Mouse (Mus musculus) midbrain, embryonic 12.5 days (tissue): Measurements from ENCODE around the gene Dtx2. TPM values are rescaled to one million over a fixed set of nuclear protein-coding genes. Genes with fewer than 3 reads are reported as not detected.
"Not testable (repeated sequence)": the region's sequence is repeated elsewhere in the genome, so short reads cannot be mapped to it uniquely, and the experiment has no call there.

Experiments used
- ATAC-seq: fragments of 200-750 bp; cut with Nextera tagmentation; 2 replicates; pipeline ENCODE4 v1.8.0; 2017; ENCODE audit warnings: low read depth, moderate TSS enrichment, moderate library complexity; ENCODE audit not compliant: low FRiP score
- H3K27ac ChIP-seq: fragments of 300-500 bp; sonication (generic); replicated peaks from 2 replicates; pipeline ENCODE4 v1.5.1; 2016; ENCODE audit warnings: mild to moderate bottlenecking
- H3K27me3 ChIP-seq: fragments of 300-500 bp; sonication (generic); 2 replicates; pipeline ENCODE4 v1.6.1; 2016; ENCODE audit warnings: mild to moderate bottlenecking
- H3K36me3 ChIP-seq: fragments of 300-500 bp; sonication (generic); 2 replicates; pipeline ENCODE4 v1.6.1; 2016
- H3K4me1 ChIP-seq: fragments of 300-500 bp; sonication (generic); 2 replicates; pipeline ENCODE4 v1.6.1; 2016
- H3K4me2 ChIP-seq: fragments of 300-500 bp; sonication (generic); replicated peaks from 2 replicates; pipeline ENCODE4 v1.6.1; 2016; ENCODE audit warnings: mild to moderate bottlenecking, moderate library complexity
- H3K4me3 ChIP-seq: fragments of 300-500 bp; sonication (generic); 2 replicates; pipeline ENCODE4 v1.5.1; 2016; ENCODE audit warnings: mild to moderate bottlenecking
- H3K9ac ChIP-seq: fragments of 300-500 bp; sonication (generic); replicated peaks from 2 replicates; pipeline ENCODE4 v1.6.1; 2016; ENCODE audit warnings: mild to moderate bottlenecking, moderate library complexity
- H3K9me3 ChIP-seq: fragments of 300-500 bp; sonication (generic); 2 replicates; pipeline ENCODE4 v1.6.1; 2016; ENCODE audit warnings: mild to moderate bottlenecking
- WGBS: fragments of 180-500 bp; shearing (Covaris S2); methylation state at CpG from one replicate; pipeline ENCODE4 v1.1.7; 2016; 5-methylcytosine and 5-hydroxymethylcytosine counted together
- polyA plus RNA-seq: library from polyadenylated mRNA; unstranded; fragments of >200 nt; fragmentation: Nextera tagmentation; extraction: Ambion mirVana; gene quantifications from 2 replicates; pipeline ENCODE4 v1.2.1, GENCODE M21; 2016

Dtx2 gene
- polyA plus RNA-seq, 1 experiment from 2014 or later, result 30.7 TPM

DNA sequence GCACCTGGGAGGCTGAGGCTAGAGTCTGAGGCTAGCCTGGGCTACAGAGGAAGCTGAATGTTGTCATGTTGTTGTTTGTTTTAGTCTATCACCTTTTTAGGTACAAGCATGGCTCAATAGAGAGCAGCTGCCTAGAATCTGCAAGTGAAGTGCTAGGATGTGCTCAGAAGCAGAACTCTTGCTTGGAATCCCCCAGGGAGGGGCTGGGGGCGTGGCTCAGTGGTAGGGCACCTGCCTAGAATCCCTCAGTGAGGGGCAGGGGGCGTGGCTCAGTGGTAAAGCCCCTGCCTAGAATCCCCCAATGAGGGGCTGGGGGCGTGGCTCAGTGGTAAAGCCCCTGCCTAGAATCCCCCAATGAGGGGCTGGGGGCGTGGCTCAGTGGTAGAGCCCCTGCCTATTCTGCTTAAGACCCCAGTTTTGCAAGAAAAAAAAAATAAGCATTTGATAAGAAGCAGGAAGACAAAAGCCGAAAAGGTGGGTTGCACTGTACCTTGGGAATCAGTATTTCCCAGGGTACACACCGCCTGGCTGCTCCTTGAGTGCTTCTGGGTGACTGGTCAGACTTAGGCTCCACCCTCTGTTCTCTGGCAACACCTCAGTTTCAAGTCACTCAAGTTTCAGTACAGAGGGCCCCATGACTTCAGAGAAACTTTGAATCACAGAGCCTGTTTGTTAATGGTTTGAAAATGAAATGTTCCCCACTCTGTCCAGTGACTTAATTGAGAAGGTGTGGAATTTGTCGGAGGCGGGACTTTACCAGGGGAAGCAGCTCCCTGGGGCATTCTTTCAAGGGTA, 58.5 kb downstream of the Dtx2 start:
- Histone ChIP-seq H3K4me1 (peaks cover 12% of the 10 kb centered on the region), H3K27me3 (0 out of 2 replicates have a peak, but pooled peaks cover 3% of the 10 kb centered on the region), H3K36me3 (no peaks in the 10 kb centered on the region), H3K4me2 (no peak overlapping the region), H3K9ac (no peak overlapping the region), H3K27ac (no peak overlapping the region), H3K4me3 (no peak overlapping the region), H3K9me3 (no peaks in the 10 kb centered on the region)
- 82% methylated on average over 8 of the region's 8 CpGs for WGBS
- ATAC-seq, result no peak

DNA sequence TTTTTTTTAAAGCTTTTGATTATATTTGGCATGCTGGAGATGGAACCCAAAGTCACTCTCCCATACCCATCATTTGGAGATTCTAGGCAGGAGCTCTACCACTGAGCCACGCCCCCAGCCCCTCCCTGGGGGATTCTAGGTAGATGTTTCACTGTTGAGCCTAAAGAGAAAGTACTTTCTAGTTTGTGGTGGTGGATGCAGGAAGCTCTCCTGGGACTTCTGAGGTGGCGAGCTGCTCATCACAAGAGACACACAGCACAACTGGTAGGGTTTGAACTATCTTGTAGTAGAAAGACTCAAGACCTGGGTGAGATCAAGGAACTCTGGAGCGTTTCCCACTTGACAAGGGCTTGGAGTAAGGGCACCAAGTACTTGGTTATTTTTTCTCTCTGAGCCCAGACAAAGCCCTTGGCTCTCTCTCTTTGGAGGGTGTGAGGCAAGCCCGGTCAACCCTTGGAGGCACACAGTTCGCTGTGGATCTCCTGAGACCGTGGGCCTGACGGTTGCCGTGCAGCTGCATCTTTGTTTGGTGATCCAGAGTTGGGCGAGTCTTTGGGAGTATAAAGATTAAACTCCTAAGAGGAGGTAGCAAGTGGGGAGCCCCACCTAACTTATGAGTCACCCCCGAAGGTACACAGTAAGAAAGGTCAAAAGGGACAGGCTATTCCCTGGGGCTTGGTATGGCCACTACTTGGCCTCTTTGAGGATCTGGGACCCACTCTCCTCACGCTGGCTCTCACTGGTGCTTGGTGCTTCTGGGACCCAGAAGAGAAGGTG, 59.9 kb downstream of the Dtx2 start, which contains the start of gene Upk3bl:
Gene Upk3bl, plus strand, starts transcription at position 192 of the 777 bp plus-strand sequence.
- Histone ChIP-seq H3K27ac (no peak within 1 kb of the TSS), H3K9ac (no peak within 1 kb of the TSS), H3K4me2 (no peak within 1 kb of the TSS), H3K4me3 (no peak within 1 kb of the TSS), H3K9me3 (no peaks in the 10 kb centered on the region), H3K27me3 (peaks cover 4% of the 10 kb centered on the region; the same call in 1 of the 2 replicates), H3K4me1 (peaks cover 12% of the 10 kb centered on the region), H3K36me3 (no peaks in the 10 kb centered on the region)
- WGBS, result 93% methylated on average over 11 of the region's 11 CpGs
- no peak for ATAC-seq

DNA sequence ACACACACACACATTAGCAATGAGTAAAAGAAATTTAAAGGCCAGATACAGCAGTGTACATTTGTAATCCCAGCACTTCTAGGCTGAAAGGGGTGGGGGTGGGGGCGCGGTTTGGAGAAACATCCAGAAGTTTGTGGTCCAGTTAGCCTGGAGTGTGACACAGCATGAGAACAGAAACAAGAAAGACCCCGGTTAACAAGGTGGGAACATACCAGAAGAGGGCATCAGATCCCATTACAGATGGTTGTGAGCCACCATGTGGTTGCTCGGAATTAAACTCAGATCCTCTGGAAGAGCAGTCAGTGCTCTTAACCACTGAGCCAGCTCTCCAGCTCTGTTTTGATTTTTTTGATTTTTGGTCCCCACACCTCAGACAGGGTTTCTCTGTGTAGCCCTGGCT, 61.5 kb downstream of the Dtx2 start:
- Histone ChIP-seq H3K36me3 (no peaks in the 10 kb centered on the region), H3K4me2 (no peak overlapping the region), H3K9ac (no peak overlapping the region), H3K27me3 (peaks cover 8% of the 10 kb centered on the region; the same call in 1 of the 2 replicates), H3K9me3 (no peaks in the 10 kb centered on the region), H3K27ac (no peak overlapping the region), H3K4me3 (no peak overlapping the region), H3K4me1 (peaks cover 12% of the 10 kb centered on the region)
- 44% methylated on average over 4 of the region's 4 CpGs for WGBS
- ATAC-seq, result no peak

DNA sequence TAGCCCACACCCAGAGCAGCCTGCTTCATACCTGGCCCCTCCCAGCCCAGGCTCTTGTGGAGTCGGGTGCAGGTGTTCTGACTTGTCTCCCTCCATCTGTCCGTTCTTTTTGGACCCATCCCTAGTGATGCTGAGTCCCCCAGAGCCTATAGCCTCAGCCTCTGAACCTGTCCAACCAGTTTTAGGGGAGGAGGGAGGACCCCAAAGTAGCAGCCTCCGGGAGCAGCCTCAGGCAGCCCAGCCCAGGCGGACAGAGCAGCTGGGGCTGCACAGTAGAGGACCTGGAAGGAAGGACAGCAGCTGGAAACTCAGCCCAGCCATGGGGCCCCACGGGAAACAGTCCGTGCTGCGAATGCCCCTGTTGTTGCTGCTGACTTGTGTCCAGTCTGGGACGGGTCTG, 62.5 kb downstream of the Dtx2 start:
- peaks cover 8% of the 10 kb centered on the region; the same call in 1 of the 2 replicates for H3K27me3 ChIP-seq
- H3K27ac ChIP-seq, result no peak overlapping the region
- no peaks in the 10 kb centered on the region for H3K36me3 ChIP-seq
- H3K9ac ChIP-seq, result no peak overlapping the region
- no peak overlapping the region for H3K4me3 ChIP-seq
- ATAC-seq, result no peak
- 39% methylated on average over 8 of the region's 8 CpGs for WGBS
- no peaks in the 10 kb centered on the region for H3K9me3 ChIP-seq
- H3K4me2 ChIP-seq, result no peak overlapping the region
- 0 out of 2 replicates have a peak, but pooled peaks cover 5% of the 10 kb centered on the region for H3K4me1 ChIP-seq

DNA sequence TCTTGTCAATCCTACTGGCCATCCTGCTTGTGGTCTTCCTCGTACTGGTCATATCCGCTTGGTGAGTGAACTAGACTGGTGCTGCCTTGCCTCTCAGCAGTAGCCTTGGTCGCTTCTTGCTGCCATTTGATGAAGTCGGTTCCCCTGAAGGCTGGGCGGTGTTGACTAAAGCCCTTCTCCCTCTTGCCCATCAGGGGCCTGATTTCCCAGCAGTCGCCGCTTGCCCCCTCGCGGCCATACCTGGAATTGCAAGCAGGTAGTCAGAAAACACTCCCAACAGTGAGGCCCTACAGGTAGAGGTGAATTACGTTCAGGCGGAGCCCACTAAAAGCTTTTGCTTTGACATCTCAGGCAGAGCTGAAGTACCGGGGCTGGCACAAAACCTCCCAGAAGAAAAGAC, 67.0 kb downstream of the Dtx2 start:
- ATAC-seq, result no peak
- no peaks in the 10 kb centered on the region for H3K36me3 ChIP-seq
- H3K9ac ChIP-seq, result no peak overlapping the region; the same call in 1 of the 2 replicates
- H3K27ac ChIP-seq, result no peak overlapping the region
- H3K4me3 ChIP-seq, result no peak overlapping the region
- H3K4me1 ChIP-seq, result 0 out of 2 replicates have a peak, but pooled peaks cover 4% of the 10 kb centered on the region
- WGBS, result 13% methylated on average over 12 of the region's 12 CpGs
- no peaks in the 10 kb centered on the region for H3K9me3 ChIP-seq
- H3K4me2 ChIP-seq, result no peak overlapping the region
- H3K27me3 ChIP-seq, result peaks cover 8% of the 10 kb centered on the region; the same call in 1 of the 2 replicates

DNA sequence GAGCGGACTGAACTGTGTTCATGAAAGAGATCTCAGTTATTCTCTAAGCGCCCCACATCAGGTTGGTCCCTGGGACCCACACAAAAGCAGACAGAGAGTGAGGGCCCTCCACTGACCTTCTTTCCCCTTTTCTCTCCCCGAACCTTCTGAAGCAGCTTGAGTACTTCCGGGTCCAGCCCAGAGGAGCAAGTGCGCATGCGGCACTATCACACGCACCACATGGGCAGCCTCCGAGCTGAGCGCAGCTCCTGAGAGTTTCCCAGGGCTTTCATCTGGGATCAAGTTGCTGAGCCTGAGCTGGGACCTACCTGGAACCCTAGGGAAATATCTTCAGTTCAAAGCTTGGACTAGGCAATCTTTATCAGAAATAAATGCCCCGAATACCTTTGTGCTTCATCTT, 69.3 kb downstream of the Dtx2 start:
- 93% methylated on average over 10 of the region's 10 CpGs for WGBS
- no peaks in the 10 kb centered on the region for H3K9me3 ChIP-seq
- no peak overlapping the region for H3K4me3 ChIP-seq
- H3K4me2 ChIP-seq, result no peak overlapping the region
- H3K9ac ChIP-seq, result no peak overlapping the region
- H3K27ac ChIP-seq, result no peak overlapping the region
- H3K27me3 ChIP-seq, result peaks cover 5% of the 10 kb centered on the region; the same call in 1 of the 2 replicates
- no peaks in the 10 kb centered on the region for H3K36me3 ChIP-seq
- no peak for ATAC-seq
- 0 out of 2 replicates have a peak, but pooled peaks cover 4% of the 10 kb centered on the region for H3K4me1 ChIP-seq

DNA sequence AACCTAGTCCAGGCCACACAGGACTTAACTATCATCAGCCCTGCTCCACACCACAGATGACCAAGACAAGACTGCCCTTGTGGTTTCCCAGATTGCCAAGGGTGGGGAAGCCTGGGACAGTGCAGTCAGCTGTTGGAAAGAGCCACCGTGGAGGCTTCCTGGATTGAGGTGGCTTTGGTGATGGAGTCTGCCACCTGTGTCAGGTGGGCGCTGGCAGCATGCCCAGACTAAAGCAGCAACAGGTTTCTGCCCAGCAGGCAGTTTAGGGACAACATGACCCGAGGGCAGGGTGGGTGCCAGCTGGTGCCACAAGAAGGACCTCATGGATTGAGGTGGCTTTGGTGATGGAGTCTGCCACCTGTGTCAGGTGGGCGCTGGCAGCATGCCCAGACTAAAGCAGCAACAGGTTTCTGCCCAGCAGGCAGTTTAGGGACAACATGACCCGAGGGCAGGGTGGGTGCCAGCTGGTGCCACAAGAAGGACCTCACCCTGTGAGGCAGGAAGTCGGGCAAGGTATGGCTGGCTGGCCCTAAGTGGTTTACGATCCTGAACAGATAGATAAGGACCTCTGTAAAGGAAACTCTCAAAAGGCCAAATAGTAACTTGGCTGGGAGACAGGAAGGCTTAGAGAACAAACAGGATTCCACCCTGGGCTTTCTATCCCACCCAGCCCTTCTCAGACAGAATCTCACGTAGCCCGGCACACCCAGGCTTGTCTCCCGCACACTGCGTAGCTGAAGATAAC, 72.0 kb downstream of the Dtx2 start:
- ATAC-seq, H3K9me3 ChIP-seq, H3K4me3 ChIP-seq, H3K36me3 ChIP-seq, H3K27ac ChIP-seq, H3K4me2 ChIP-seq, H3K27me3 ChIP-seq, H3K9ac ChIP-seq, H3K4me1 ChIP-seq: not testable (repeated sequence)
- WGBS, result 80% methylated on average over 11 of the region's 11 CpGs

DNA sequence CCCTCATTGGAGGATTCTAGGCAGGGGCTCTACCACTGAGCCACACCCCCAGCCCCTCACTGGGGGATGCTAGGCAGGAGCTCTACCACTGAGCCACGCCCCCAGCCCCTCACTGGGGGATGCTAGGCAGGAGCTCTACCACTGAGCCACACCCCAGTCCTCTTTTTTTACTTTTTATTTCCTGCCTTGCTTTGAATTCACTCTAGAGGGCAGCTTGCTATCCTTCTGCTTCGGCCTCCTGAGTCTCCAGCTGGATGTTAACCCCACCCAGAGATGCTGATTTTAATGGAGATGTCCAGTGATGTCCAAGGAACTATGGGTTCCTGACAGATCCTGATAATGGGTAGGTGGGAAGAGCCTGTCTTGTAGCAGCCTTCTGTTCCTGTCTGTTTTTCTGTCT, 74.8 kb downstream of the Dtx2 start:
- Histone ChIP-seq H3K27me3 (no peaks in the 10 kb centered on the region; the same call in 1 of the 2 replicates), H3K36me3 (no peaks in the 10 kb centered on the region), H3K27ac (no peak overlapping the region), H3K4me3 (no peak overlapping the region), H3K9ac (no peak overlapping the region), H3K4me2 (no peak overlapping the region), H3K9me3 (no peaks in the 10 kb centered on the region), H3K4me1 (no peaks in the 10 kb centered on the region)
- 75% methylated on average over 2 of the region's 2 CpGs for WGBS
- no peak for ATAC-seq

DNA sequence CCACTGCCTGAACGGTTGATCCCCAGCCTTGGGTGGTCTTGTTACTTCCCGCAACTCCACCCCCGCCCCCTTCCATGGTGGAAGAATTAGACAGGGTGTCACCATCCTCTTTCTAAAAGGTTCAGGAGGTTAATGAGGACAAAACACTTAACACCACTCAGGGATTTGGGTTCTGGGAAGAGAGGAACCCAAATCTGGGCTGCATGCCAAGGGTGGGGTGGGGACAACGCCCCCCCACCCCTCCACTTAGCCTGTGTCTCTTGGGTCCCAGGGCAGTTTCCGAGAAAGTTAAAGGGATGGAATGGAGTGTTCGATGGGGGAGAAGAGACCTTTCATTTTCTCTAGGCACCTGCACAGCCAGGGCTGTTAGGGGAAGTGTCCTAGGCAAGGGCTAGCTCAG, 78.5 kb downstream of the Dtx2 start:
- WGBS, result 62% methylated on average over 6 of the region's 6 CpGs
- H3K9ac ChIP-seq, result no peak overlapping the region
- no peaks in the 10 kb centered on the region for H3K9me3 ChIP-seq
- H3K4me3 ChIP-seq, result no peak overlapping the region
- ATAC-seq, result no peak
- H3K4me1 ChIP-seq, result no peaks in the 10 kb centered on the region
- H3K27ac ChIP-seq, result no peak overlapping the region
- no peak overlapping the region for H3K4me2 ChIP-seq
- no peaks in the 10 kb centered on the region for H3K36me3 ChIP-seq
- no peaks in the 10 kb centered on the region; the same call in 1 of the 2 replicates for H3K27me3 ChIP-seq

DNA sequence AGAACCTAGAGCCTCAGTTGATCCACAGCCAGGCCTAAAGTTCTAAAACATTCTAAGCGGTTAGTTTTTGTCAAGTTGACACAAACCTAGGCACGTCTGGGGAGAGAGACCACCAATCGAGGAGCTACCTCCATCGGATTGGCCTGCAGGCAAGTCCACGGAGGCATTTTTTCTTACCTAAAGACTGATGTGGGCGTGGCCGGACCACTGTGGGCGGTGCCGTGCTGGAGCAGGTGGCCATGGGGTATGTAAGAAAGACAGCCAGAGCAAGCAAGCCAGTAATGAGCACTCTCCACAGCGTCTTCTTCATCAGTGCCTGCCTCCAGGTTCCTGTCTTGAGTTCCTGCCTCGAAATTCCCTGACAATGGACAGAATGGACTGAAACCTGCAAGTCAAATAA, 78.9 kb downstream of the Dtx2 start:
- H3K4me3 ChIP-seq, result no peak overlapping the region
- no peaks in the 10 kb centered on the region; the same call in 1 of the 2 replicates for H3K27me3 ChIP-seq
- H3K9ac ChIP-seq, result no peak overlapping the region
- no peak overlapping the region for H3K27ac ChIP-seq
- no peak overlapping the region for H3K4me2 ChIP-seq
- no peaks in the 10 kb centered on the region for H3K9me3 ChIP-seq
- H3K36me3 ChIP-seq, result no peaks in the 10 kb centered on the region
- 67% methylated on average over 11 of the region's 11 CpGs for WGBS
- H3K4me1 ChIP-seq, result no peaks in the 10 kb centered on the region
- ATAC-seq, result no peak

DNA sequence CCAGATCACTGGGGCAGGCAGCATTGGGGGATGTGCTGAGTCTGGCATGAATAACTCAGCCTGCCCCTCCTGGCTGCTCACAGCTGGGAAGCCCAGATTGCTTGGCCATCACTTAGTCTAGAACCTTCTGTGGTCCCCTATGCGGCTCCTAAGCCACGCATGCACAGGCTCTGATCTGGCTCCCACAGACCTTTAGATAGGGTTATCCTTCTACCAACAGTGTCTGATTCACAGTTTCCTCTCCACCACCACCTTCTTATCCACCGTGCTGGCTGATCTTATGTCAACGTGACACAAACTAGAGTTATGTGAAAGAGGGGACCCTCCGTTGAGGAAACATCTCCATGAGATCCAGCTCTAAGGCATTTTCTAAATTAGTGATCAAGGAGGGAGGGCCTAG, 80.5 kb downstream of the Dtx2 start:
- no peaks in the 10 kb centered on the region for H3K9me3 ChIP-seq
- no peak overlapping the region for H3K9ac ChIP-seq
- no peaks in the 10 kb centered on the region for H3K4me1 ChIP-seq
- no peaks in the 10 kb centered on the region; the same call in 1 of the 2 replicates for H3K27me3 ChIP-seq
- ATAC-seq, result no peak
- WGBS, result 92% methylated on average over 5 of the region's 5 CpGs
- H3K36me3 ChIP-seq, result no peaks in the 10 kb centered on the region
- no peak overlapping the region for H3K4me3 ChIP-seq
- no peak overlapping the region for H3K27ac ChIP-seq
- no peak overlapping the region for H3K4me2 ChIP-seq
